Mouse (Mus musculus) limb, embryonic 13.5 days (tissue): ENCODE data around the gene Kif3c. TPM values are rescaled to one million over a fixed set of nuclear protein-coding genes. Genes with fewer than 3 reads are reported as not detected.
A peak's percentile ranks its signal among the peaks of the same experiment; 100 is the strongest.

Source experiments
- ATAC-seq: fragments of 200-750 bp; cut with Nextera tagmentation; 2 replicates; pipeline ENCODE4 v1.8.0; 2017; ENCODE audit warnings: low read depth, moderate number of reproducible peaks, moderate TSS enrichment; ENCODE audit not compliant: low FRiP score
- H3K27ac ChIP-seq: fragments of 300-500 bp; sonication (generic); 2 replicates; pipeline ENCODE4 v1.5.1; 2015; ENCODE audit warnings: inconsistent platforms, mild to moderate bottlenecking, moderate library complexity
- H3K27me3 ChIP-seq: fragments of 300-500 bp; sonication (generic); 2 replicates; pipeline ENCODE4 v1.6.1; 2015; ENCODE audit warnings: mild to moderate bottlenecking, inconsistent platforms
- H3K36me3 ChIP-seq: fragments of 300-500 bp; sonication (generic); 2 replicates; pipeline ENCODE4 v1.6.1; 2015; ENCODE audit warnings: inconsistent platforms, mild to moderate bottlenecking, moderate library complexity
- H3K4me1 ChIP-seq: fragments of 300-500 bp; sonication (generic); 2 replicates; pipeline ENCODE4 v1.6.1; 2015; ENCODE audit warnings: inconsistent platforms
- H3K4me2 ChIP-seq: fragments of 300-500 bp; sonication (generic); replicated peaks from 2 replicates; pipeline ENCODE4 v1.6.1; 2015; ENCODE audit warnings: inconsistent platforms, mild to moderate bottlenecking, moderate library complexity
- H3K4me3 ChIP-seq: fragments of 300-500 bp; sonication (generic); 2 replicates; pipeline ENCODE4 v1.5.1; 2015; ENCODE audit warnings: moderate library complexity, mild to moderate bottlenecking, inconsistent platforms
- H3K9ac ChIP-seq: fragments of 300-500 bp; sonication (generic); 2 replicates; pipeline ENCODE4 v1.6.1; 2015; ENCODE audit warnings: mild to moderate bottlenecking, inconsistent platforms
- H3K9me3 ChIP-seq: fragments of 300-500 bp; sonication (generic); 2 replicates; pipeline ENCODE4 v1.6.1; 2016; ENCODE audit warnings: inconsistent platforms
- WGBS: fragments of 180-500 bp; shearing (Covaris S2); methylation state at CpG from one replicate; pipeline ENCODE4 v1.1.7; 2015; 5-methylcytosine and 5-hydroxymethylcytosine counted together
- polyA plus RNA-seq: library from polyadenylated mRNA; unstranded; fragments of >200 nt; fragmentation: Nextera tagmentation; extraction: Ambion mirVana; gene quantifications from 2 replicates; pipeline ENCODE4 v1.2.1, GENCODE M21; 2015

Gene Kif3c
- polyA plus RNA-seq, 1 experiment from 2014 or later = 19.1 TPM

- Histone ChIP-seq H3K36me3 (peaks cover 13% of the 10 kb centered on the region), H3K4me2 (peak within 1 kb of the TSS; percentile 66), H3K9me3 (no peaks in the 10 kb centered on the region), H3K4me1 (peaks cover 22% of the 10 kb centered on the region), H3K4me3 (peak within 1 kb of the TSS; percentile 98), H3K27me3 (no peaks in the 10 kb centered on the region), H3K9ac (peak within 1 kb of the TSS; percentile 95), H3K27ac (peak within 1 kb of the TSS; percentile 96)
- under 1% methylated on average over 53 of the region's 53 CpGs for WGBS
- ATAC-seq = peak; percentile 96
These were observed 61.6 kb downstream of the Kif3c start, which contains the start of gene Asxl2 for GRCm38 (mm10) chr12:3426530-3427034. TSS of gene Asxl2 (plus strand) at chr12:3426857.

- Histone ChIP-seq H3K36me3 (peaks cover 6% of the 10 kb centered on the region), H3K4me1 (peaks cover 22% of the 10 kb centered on the region), H3K27ac (peak overlapping the region; percentile 96), H3K9me3 (no peaks in the 10 kb centered on the region), H3K4me2 (peak overlapping the region; percentile 65), H3K4me3 (peak overlapping the region; percentile 98), H3K9ac (peak overlapping the region; percentile 95), H3K27me3 (no peaks in the 10 kb centered on the region)
- ATAC-seq = peak; percentile 51
- under 1% methylated on average over 65 of the region's 65 CpGs for WGBS
These were observed 62.3 kb downstream of the Kif3c start for GRCm38 (mm10) chr12:3427067-3427889.

GRCm38 (mm10) chr12:3427891-3428775 lies 63.2 kb downstream of the Kif3c start:
- 66% methylated on average over 11 of the region's 11 CpGs for WGBS
- Histone ChIP-seq H3K27ac (no peak overlapping the region), H3K9ac (no peak overlapping the region)

GRCm38 (mm10) chr12:3429681-3430442 lies 64.9 kb downstream of the Kif3c start:
- no peaks in the 10 kb centered on the region for H3K27me3 ChIP-seq
- no peak overlapping the region for H3K4me3 ChIP-seq
- no peak for ATAC-seq
- no peak overlapping the region for H3K9ac ChIP-seq
- H3K36me3 ChIP-seq = peaks cover 10% of the 10 kb centered on the region
- no peak overlapping the region for H3K4me2 ChIP-seq
- 85% methylated on average over 2 of the region's 2 CpGs for WGBS
- no peak overlapping the region for H3K27ac ChIP-seq
- H3K9me3 ChIP-seq = no peaks in the 10 kb centered on the region
- peaks cover 14% of the 10 kb centered on the region for H3K4me1 ChIP-seq

More at GRCm38 (mm10) chr12:3427891-3428775, 63.2 kb downstream of the Kif3c start:
- Histone ChIP-seq H3K4me2 (peak overlapping the region; percentile 65), H3K4me1 (peaks cover 22% of the 10 kb centered on the region), H3K27me3 (no peaks in the 10 kb centered on the region), H3K4me3 (peak overlapping the region; percentile 98), H3K36me3 (no peaks in the 10 kb centered on the region), H3K9me3 (no peaks in the 10 kb centered on the region)
- no peak for ATAC-seq

GRCm38 (mm10) chr12:3430443-3430753 lies 65.5 kb downstream of the Kif3c start:
- Histone ChIP-seq H3K9ac (no peak overlapping the region), H3K4me3 (no peak overlapping the region), H3K36me3 (peaks cover 10% of the 10 kb centered on the region), H3K27ac (no peak overlapping the region), H3K9me3 (no peaks in the 10 kb centered on the region), H3K4me1 (peaks cover 9% of the 10 kb centered on the region), H3K27me3 (no peaks in the 10 kb centered on the region), H3K4me2 (no peak overlapping the region)
- no peak for ATAC-seq

GRCm38 (mm10) chr12:3430985-3431384 lies 66.1 kb downstream of the Kif3c start:
- H3K4me3 ChIP-seq = no peak overlapping the region
- no peak for ATAC-seq
- H3K4me1 ChIP-seq = peaks cover 5% of the 10 kb centered on the region; the same call in 1 of the 2 replicates

GRCm38 (mm10) chr12:3433736-3434135 lies 68.8 kb downstream of the Kif3c start:
- Histone ChIP-seq H3K4me1 (no peaks in the 10 kb centered on the region), H3K27me3 (no peaks in the 10 kb centered on the region), H3K9me3 (no peaks in the 10 kb centered on the region), H3K9ac (no peak overlapping the region), H3K4me3 (no peak overlapping the region), H3K4me2 (no peak overlapping the region), H3K36me3 (peaks cover 15% of the 10 kb centered on the region), H3K27ac (no peak overlapping the region)
- 73% methylated on average over 1 of the region's 1 CpGs for WGBS
- no peak for ATAC-seq

More at GRCm38 (mm10) chr12:3430985-3431384, 66.1 kb downstream of the Kif3c start:
- Histone ChIP-seq H3K4me2 (no peak overlapping the region), H3K9me3 (no peaks in the 10 kb centered on the region), H3K9ac (no peak overlapping the region), H3K27me3 (no peaks in the 10 kb centered on the region), H3K36me3 (peaks cover 10% of the 10 kb centered on the region), H3K27ac (no peak overlapping the region)

- H3K9me3 ChIP-seq = no peaks in the 10 kb centered on the region
- no peak overlapping the region for H3K4me3 ChIP-seq
- no peaks in the 10 kb centered on the region for H3K4me1 ChIP-seq
- ATAC-seq = no peak
- H3K27me3 ChIP-seq = no peaks in the 10 kb centered on the region
- peaks cover 15% of the 10 kb centered on the region for H3K36me3 ChIP-seq
- no peak overlapping the region for H3K4me2 ChIP-seq
- H3K9ac ChIP-seq = no peak overlapping the region
- H3K27ac ChIP-seq = no peak overlapping the region
- 92% methylated on average over 5 of the region's 5 CpGs for WGBS
These were observed 71.5 kb downstream of the Kif3c start for GRCm38 (mm10) chr12:3436446-3436845.

- Histone ChIP-seq H3K36me3 (peaks cover 15% of the 10 kb centered on the region), H3K4me3 (no peak overlapping the region), H3K4me1 (no peaks in the 10 kb centered on the region), H3K27me3 (no peaks in the 10 kb centered on the region), H3K9me3 (no peaks in the 10 kb centered on the region), H3K4me2 (no peak overlapping the region), H3K9ac (no peak overlapping the region), H3K27ac (no peak overlapping the region)
- 97% methylated on average over 1 of the region's 1 CpGs for WGBS
- ATAC-seq = no peak
These were observed 72.9 kb downstream of the Kif3c start for GRCm38 (mm10) chr12:3437815-3438214.

GRCm38 (mm10) chr12:3440916-3441315 lies 76.0 kb downstream of the Kif3c start:
- peaks cover 16% of the 10 kb centered on the region for H3K36me3 ChIP-seq
- ATAC-seq = no peak
- WGBS = 92% methylated on average over 2 of the region's 2 CpGs
- no peak overlapping the region for H3K4me3 ChIP-seq
- no peaks in the 10 kb centered on the region for H3K9me3 ChIP-seq
- H3K4me1 ChIP-seq = no peaks in the 10 kb centered on the region
- H3K4me2 ChIP-seq = no peak overlapping the region
- H3K27ac ChIP-seq = no peak overlapping the region
- H3K27me3 ChIP-seq = no peaks in the 10 kb centered on the region
- no peak overlapping the region for H3K9ac ChIP-seq

GRCm38 (mm10) chr12:3441361-3441760 lies 76.4 kb downstream of the Kif3c start:
- H3K36me3 ChIP-seq = peaks cover 16% of the 10 kb centered on the region
- H3K27me3 ChIP-seq = no peaks in the 10 kb centered on the region
- H3K27ac ChIP-seq = no peak overlapping the region
- 85% methylated on average over 5 of the region's 5 CpGs for WGBS
- no peak overlapping the region for H3K9ac ChIP-seq
- no peaks in the 10 kb centered on the region for H3K9me3 ChIP-seq
- ATAC-seq = no peak
- H3K4me3 ChIP-seq = no peak overlapping the region
- no peaks in the 10 kb centered on the region for H3K4me1 ChIP-seq
- no peak overlapping the region for H3K4me2 ChIP-seq
